Mouse (Mus musculus) neutrophil, adult 5-6 weeks (primary cell): ENCODE measurements around the gene Syne3. TPM values are rescaled to one million over a fixed set of nuclear protein-coding genes. Genes with fewer than 3 reads are reported as not detected.

Experiments
- ATAC-seq: fragments of 151-379, 151-347 bp; 2 replicates; pipeline ENCODE4 v1.8.0; 2017; ENCODE audit warnings: mild to moderate bottlenecking, moderate TSS enrichment; ENCODE audit not compliant: insufficient number of reproducible peaks, poor library complexity, low FRiP score, severe bottlenecking; ENCODE audit errors: extremely low read depth
- total RNA-seq: library from RNA; stranded (forward); fragments of 200-1000 nt; gene quantifications from 2 replicates; pipeline ENCODE4 v1.2.3, GENCODE M21; 2017

Syne3 gene
- total RNA-seq, 1 experiment from 2014 or later: 20.7 TPM

GRCm38 (mm10) chr12:105027323-105027991 lies 17.8 kb upstream of the Syne3 start:
- peak; percentile 40; the same call in 1 of the 2 replicates for ATAC-seq

- ATAC-seq: no peak
These were observed 16.5 kb upstream of the Syne3 start for GRCm38 (mm10) chr12:105025947-105026586.

- ATAC-seq: peak; percentile 73; the same call in 1 of the 2 replicates
These were observed 15.8 kb upstream of the Syne3 start for GRCm38 (mm10) chr12:105025271-105025946.

DNA sequence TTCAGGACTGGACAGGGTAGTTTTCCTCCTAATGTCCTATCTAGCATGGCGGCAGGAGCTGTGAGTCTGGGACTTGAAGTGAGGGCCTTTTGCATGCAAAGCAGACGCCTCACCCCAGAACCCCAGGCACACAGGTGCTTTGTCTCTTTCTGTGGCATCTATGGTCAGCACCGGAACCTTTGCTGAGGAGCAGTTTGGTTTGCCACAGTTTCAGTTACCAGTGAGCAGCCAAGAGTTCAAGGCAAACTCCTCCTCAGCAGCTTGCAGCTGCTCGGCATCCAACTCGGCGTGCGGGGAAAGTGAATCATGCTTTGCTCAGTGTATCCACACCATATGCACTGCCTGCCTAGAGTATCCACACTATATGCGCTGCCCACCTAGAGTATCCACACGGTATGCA lies 13.2 kb upstream of the Syne3 start:
- ATAC-seq: no peak

DNA sequence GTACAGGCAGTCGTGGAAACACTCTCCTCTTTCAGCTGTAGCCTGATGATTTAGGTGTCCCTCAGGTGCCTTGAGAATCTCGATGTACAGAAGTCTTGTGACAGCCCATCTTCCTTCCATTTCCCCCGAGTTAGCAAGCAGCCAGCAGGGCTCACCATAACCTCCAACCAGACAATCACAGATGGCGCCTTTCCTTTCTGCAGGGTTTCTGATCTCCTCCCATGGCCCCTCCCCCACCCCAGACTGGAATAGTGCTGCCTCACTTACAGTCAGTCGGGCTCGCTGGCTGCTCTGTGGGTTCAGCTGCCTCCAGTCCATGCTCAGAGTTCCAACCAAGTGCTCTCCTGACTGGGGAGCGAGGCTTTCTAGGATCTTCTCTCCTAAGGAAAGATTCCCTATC lies 12.5 kb upstream of the Syne3 start:
- ATAC-seq: no peak

GRCm38 (mm10) chr12:105021441-105022069 lies 11.9 kb upstream of the Syne3 start:
- ATAC-seq: no peak

- peak; percentile 14; the same call in 1 of the 2 replicates for ATAC-seq
These were observed 10.0 kb upstream of the Syne3 start for GRCm38 (mm10) chr12:105019359-105020219.

DNA sequence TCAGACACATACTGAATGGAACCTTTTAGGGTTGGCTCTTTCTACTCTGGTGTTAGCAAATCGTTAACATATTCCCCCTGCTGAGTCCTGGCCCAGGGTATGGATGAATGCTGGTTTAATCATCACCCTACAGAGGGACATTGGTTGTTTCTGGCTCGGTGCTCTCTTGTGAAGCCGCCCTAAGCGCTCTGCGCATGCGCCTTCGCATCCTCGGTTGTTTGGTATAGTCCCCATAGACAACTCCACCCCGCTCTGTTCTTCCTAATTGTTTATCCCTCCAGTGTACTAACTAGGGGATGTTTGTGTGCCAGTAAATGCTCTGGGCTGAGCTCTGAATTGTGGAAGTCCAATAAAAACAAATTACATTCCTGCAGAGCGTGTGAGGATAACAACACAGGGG lies 7.0 kb upstream of the Syne3 start:
- no peak for ATAC-seq

DNA sequence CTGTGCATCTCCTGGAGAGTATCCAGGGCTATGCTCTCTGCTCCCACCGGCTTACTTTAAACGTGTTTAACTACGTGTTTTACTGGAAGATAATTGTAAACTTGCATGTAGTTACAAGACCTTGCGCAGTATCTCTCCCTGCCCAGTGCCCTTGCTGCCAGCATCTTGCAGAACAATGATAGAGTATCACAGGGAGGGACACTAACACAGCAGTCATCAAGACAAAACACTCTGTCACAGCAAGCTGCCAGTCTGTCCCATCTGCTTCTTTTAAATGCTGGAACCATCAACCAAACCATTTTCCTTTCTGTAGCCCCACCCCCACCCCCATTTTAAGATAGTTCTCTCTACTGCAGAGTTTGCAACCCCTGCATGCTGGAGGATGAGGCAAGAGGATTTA lies 6.6 kb upstream of the Syne3 start:
- no peak for ATAC-seq

- ATAC-seq: peak; percentile 28; the same call in 1 of the 2 replicates
These were observed 3.5 kb upstream of the Syne3 start for GRCm38 (mm10) chr12:105013065-105013464.

- ATAC-seq: no peak
These were observed 2.7 kb upstream of the Syne3 start for GRCm38 (mm10) chr12:105012314-105012713.

DNA sequence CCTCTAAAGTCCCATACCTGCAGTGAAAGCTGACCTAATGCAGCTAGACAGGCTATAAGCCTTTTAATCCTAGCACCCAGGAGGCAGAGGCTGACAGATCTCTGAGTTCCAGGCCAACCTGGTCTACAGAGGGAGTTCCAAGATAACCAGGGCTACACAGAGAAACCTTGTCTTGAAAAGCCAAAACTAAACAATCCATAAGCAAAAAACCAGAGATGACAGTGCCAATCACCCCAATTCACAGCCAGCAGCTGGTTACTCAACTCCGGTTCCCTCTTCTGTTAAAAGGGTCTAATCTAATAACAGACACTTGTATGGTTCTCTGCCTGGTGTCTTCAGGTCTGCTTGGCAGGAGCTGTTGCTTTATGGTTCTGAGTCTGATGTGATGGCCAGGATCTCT lies 2.0 kb upstream of the Syne3 start:
- no peak for ATAC-seq

DNA sequence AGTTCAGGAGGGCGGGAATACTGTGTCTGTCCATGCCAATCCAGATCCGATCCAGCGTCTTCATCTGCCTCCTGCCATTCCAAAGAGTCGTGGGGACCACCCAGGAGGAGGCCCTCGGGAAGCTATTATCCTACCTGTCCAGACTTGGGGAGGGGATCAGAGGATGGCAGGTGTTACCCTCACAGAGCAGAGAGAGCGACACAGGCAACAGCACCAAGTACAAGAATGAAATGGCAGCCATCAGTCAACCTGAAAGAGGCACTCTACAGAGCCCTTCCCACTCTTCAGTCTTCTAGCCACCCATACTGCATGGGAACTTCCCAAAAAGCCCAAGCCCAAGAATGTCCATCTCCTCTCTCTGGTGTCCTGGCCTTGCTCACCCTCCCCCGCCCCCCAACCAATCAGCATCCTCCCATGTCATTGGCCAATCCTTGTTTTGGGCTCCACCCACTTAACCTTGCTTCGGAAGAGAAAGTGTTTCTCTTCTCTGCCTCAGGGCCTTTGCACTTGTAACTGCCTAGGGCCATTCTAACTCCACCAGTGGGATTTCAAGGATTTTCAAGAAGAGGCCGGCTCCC lies 693 bp upstream of the Syne3 start:
- ATAC-seq: peak; percentile 21; the same call in 1 of the 2 replicates

GRCm38 (mm10) chr12:105008752-105009178 lies 844 bp downstream of the Syne3 start:
- peak; percentile 63 for ATAC-seq

- ATAC-seq: no peak
These were observed 1.5 kb downstream of the Syne3 start for GRCm38 (mm10) chr12:105008150-105008549.

DNA sequence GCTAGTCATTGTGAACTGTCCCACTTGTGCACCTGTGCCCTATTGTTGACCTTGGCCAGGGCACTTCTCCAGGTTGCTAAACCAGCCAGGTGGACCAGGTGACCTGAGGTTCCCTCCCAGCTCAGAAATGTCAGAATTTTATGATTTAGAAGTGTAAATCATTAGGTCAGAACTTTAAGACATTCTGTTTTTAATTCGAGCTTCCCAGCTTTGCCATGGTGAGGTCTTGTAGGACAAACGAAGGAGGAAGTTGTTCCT lies 4.0 kb downstream of the Syne3 start:
- ATAC-seq: no peak

DNA sequence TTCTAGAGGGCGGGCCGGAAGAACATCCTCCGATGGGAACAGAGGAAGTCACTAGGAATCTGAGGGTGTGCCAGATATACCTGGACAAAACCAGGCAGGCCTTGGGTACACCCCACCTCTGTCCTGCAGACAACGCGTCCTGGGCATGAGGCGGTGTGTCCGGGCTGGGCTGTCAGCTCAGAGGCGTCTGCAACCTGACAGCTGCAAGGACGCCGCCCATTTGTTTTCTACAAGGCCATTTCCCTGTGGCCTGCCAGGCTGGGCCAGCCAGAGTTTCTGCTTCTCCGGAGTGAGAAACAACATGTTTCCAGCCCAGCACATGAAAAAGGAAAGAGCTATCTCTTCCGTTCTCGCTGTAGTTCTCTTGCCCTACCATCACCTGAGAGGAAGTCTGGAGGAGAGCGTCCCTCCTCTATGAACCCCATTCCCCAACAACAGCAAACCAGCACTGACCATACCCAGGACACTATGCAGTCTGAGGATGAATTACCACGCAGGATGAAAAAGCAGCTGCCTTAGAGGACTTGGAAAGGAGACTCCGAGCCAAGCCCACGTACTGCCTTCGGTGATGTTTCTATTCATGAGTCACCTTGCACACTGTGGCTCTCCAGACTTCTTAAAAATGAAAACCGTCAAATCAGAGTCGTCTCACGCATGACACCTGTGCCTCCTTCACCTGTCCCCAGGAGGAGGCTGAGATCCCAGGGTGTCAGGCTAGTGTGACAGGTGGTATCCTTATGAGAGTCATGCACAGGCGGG lies 4.5 kb downstream of the Syne3 start:
- ATAC-seq: no peak

DNA sequence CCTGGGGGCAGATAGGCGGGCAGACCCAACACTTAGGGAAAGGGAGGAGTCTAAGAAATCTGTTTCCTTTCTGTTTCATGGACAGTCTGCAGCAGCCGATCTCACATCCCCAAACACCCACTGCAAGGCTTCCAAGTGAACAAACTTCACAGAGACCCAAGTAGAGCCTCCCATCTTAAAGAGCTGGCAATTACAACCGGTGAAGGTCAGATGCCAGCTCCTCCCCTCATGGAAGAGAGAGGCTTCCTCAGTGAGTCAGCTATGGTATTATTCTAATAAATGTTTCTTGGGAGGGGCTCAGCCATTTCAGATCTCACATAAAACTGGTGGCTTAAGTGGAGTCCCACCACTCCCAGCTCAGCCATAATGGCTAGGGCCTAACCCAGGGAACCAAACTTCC lies 5.9 kb downstream of the Syne3 start:
- ATAC-seq: no peak
